Mouse (Mus musculus): ENCODE measurements at regions not wholly inside any gene's neighbourhood (a gene's known extent, or its start where the extent isn't known, plus 50 kb on each side); places are given as distances from the start of the nearest gene placed in this dataset.

GRCm38 (mm10) chr3:99665902-99666768 is 219.1 kb upstream of the Spag17 start:
- TF ChIP-seq CTCF (IDR thresholded peaks at IDR 0.05; ENCODE audit: borderline replicate concordance, insufficient read depth, low read depth, low read length) (no peak), POLR2A (IDR thresholded peaks at IDR 0.05; ENCODE audit: borderline replicate concordance, insufficient read depth, low read length) (no peak)
